ENCODE assay signal across 9 mouse cellular contexts in the genomic region with DNA sequence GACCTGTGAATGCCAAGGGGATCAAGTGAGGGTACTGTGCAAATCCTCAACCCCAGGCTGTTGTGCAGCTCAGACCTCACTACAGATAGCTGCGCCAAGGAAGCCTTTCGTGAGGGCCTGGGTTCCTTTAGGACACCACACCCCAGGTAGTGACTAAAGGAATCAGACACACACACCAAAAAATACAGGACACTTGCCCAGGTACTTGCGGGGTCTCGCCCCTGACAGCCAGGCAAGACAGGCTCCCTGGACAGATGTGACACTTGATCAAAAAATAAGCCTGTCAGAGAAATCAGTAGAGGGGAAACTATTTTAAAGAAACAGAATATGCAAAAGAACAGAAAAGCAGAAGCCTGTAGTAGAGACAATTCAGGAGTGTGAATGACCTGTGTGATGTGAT. TPM values are rescaled to one million over a fixed set of nuclear protein-coding genes. Genes with fewer than 3 reads are reported as not detected.
A peak's percentile ranks its signal among the peaks of the same experiment; 100 is the strongest.
DNase-seq lines count a peak whose midpoint lies in the region; ATAC-seq lines count a peak whose summit lies in the region.
"Had no signal": no experiment of that assay in that cellular context is flagged by ENCODE, and none has a peak within 500 bp of the region (broad histone marks: within the 10 kb centered on the region; RNA-seq: fewer than 3 reads in every experiment).

No protein-coding gene starts in this region.

- 81% methylated on average over 4 of the region's 4 CpGs for WGBS in heart, embryonic 14.5 days
- WGBS in embryonic facial prominence, embryonic 10.5 days: 79% methylated on average over 4 of the region's 4 CpGs
- 84% methylated on average over 4 of the region's 4 CpGs for WGBS in hindbrain, embryonic 16.5 days
- WGBS in midbrain, embryonic 13.5 days: 79% methylated on average over 4 of the region's 4 CpGs

- peak overlapping the region; percentile 71 for H3K9ac ChIP-seq in heart, embryonic 14.5 days (ENCODE audit: low read length)
- H3K9ac ChIP-seq in hindbrain, embryonic 16.5 days (ENCODE audit: low read depth, low read length): peak overlapping the region; percentile 18; the same call in 1 of the 2 replicates
- peak overlapping the region; percentile 76 for H3K9ac ChIP-seq in midbrain, embryonic 13.5 days (replicated peaks)

- H3K4me1 ChIP-seq in heart, embryonic 14.5 days (ENCODE audit: control insufficient read depth in 2 of 2, insufficient read depth in 2 of 2, low read length in 2 of 2): peaks cover 19 to 36% of the 10 kb centered on the region in 2 experiments; a peak in 3 of 4 replicates
- peaks cover 50% of the 10 kb centered on the region for H3K4me1 ChIP-seq in embryonic facial prominence, embryonic 10.5 days
- H3K4me1 ChIP-seq in hindbrain, embryonic 16.5 days (ENCODE audit: control insufficient read depth, insufficient read depth, low read depth, low read length): peaks cover 26% of the 10 kb centered on the region
- H3K4me1 ChIP-seq in midbrain, embryonic 13.5 days (replicated peaks): peaks cover 44% of the 10 kb centered on the region

- H3K4me2 ChIP-seq in heart, embryonic 14.5 days (ENCODE audit: low read length): peak overlapping the region; percentile 79
- H3K4me2 ChIP-seq in hindbrain, embryonic 16.5 days (ENCODE audit: low read length): peak overlapping the region; percentile 95
- H3K4me2 ChIP-seq in midbrain, embryonic 13.5 days (replicated peaks): peak overlapping the region; percentile 88

- H3K9me3 ChIP-seq in heart, embryonic 14.5 days (ENCODE audit: control insufficient read depth, low read length): no peaks in the 10 kb centered on the region
- no peaks in the 10 kb centered on the region for H3K9me3 ChIP-seq in embryonic facial prominence, embryonic 10.5 days
- H3K9me3 ChIP-seq in hindbrain, embryonic 16.5 days (ENCODE audit: control insufficient read depth, low read length): no peaks in the 10 kb centered on the region
- H3K9me3 ChIP-seq in midbrain, embryonic 13.5 days: no peaks in the 10 kb centered on the region

- H3K27ac ChIP-seq in heart, embryonic 14.5 days (replicated peaks in 1 of 2; ENCODE audit: control insufficient read depth in 1 of 2, insufficient read depth in 1 of 2, low read depth in 2 of 2, low read length in 2 of 2): no peak overlapping the region
- H3K27ac ChIP-seq in embryonic facial prominence, embryonic 10.5 days (replicated peaks): no peak overlapping the region; the same call in 1 of the 2 replicates
- H3K27ac ChIP-seq in hindbrain, embryonic 16.5 days (ENCODE audit: low read depth, low read length): no peak overlapping the region
- no peak overlapping the region for H3K27ac ChIP-seq in midbrain, embryonic 13.5 days

- H3K4me3 ChIP-seq in heart, embryonic 14.5 days (ENCODE audit: control insufficient read depth in 1 of 2, insufficient read depth in 1 of 2, low read depth in 1 of 2, low read length in 2 of 2): peak overlapping the region; percentile 60 to 74
- peak overlapping the region; percentile 74 for H3K4me3 ChIP-seq in embryonic facial prominence, embryonic 10.5 days
- H3K4me3 ChIP-seq in hindbrain, embryonic 16.5 days (ENCODE audit: low read length): peak overlapping the region; percentile 86
- H3K4me3 ChIP-seq in midbrain, embryonic 13.5 days (replicated peaks): peak overlapping the region; percentile 60

- no peak for ATAC-seq in heart, embryonic 14.5 days (ENCODE audit: insufficient number of reproducible peaks, insufficient read depth, low FRiP score, low read depth)
- ATAC-seq in hindbrain, embryonic 16.5 days: no peak
- no peak for ATAC-seq in midbrain, embryonic 13.5 days
- no peak for ATAC-seq in cerebellum, adult (ENCODE audit: insufficient number of reproducible peaks, low FRiP score, low TSS enrichment)

- intact Hi-C loops in gastrocnemius, postnatal 36 days (cut with DNase I): no loop called here

- DNase-seq in heart, adult 11 months: no peak
- no peak for DNase-seq in embryonic facial prominence, embryonic 10.5 days (ENCODE audit: low spot score)
- no peak for DNase-seq in gastrocnemius, postnatal 36 days
- no peak for DNase-seq in left cerebral cortex, adult 18-20 months (ENCODE audit: low spot score in 2 of 2)
- DNase-seq: thymus, postnatal 25 days had no signal

- H3K36me3 ChIP-seq in heart, embryonic 14.5 days (ENCODE audit: control insufficient read depth, insufficient read depth, low read length): peaks cover 28% of the 10 kb centered on the region
- peaks cover 37% of the 10 kb centered on the region for H3K36me3 ChIP-seq in embryonic facial prominence, embryonic 10.5 days (replicated peaks)
- H3K36me3 ChIP-seq in hindbrain, embryonic 16.5 days (ENCODE audit: control insufficient read depth, insufficient read depth, low read length): peaks cover 15% of the 10 kb centered on the region
- H3K36me3 ChIP-seq in midbrain, embryonic 13.5 days: peaks cover 24% of the 10 kb centered on the region

- no peaks in the 10 kb centered on the region for H3K27me3 ChIP-seq in heart, embryonic 14.5 days (ENCODE audit: control insufficient read depth, insufficient read depth, low read length)
- H3K27me3 ChIP-seq in embryonic facial prominence, embryonic 10.5 days (replicated peaks; ENCODE audit: low read depth, poor library complexity, severe bottlenecking): peaks cover 10% of the 10 kb centered on the region; the same call in 1 of the 2 replicates
- H3K27me3 ChIP-seq in hindbrain, embryonic 16.5 days (replicated peaks; ENCODE audit: control insufficient read depth, insufficient read depth, low read length): no peaks in the 10 kb centered on the region
- no peaks in the 10 kb centered on the region for H3K27me3 ChIP-seq in midbrain, embryonic 13.5 days

RNA-seq across cellular contexts. Expression of gene Mxd3, which starts 1.0 kb away (rescaled TPM):
- 20.4 and 22.3 TPM in 2 replicates for polyA plus RNA-seq in heart, embryonic 14.5 days (2014; fragmentation: Nextera tagmentation; extraction: Ambion mirVana)
- 20.5 and 20.9 TPM in 2 replicates for polyA plus RNA-seq in embryonic facial prominence, embryonic 10.5 days (2016; fragmentation: Nextera tagmentation; extraction: Ambion mirVana)
- 10.9 and 12.4 TPM in 2 replicates for polyA plus RNA-seq in hindbrain, embryonic 16.5 days (2015; fragmentation: Nextera tagmentation; extraction: Ambion mirVana)
- 18.4 and 19.9 TPM in 2 replicates for polyA plus RNA-seq in midbrain, embryonic 13.5 days (2015; fragmentation: Nextera tagmentation; extraction: Ambion mirVana)
- total RNA-seq in gastrocnemius, postnatal 36 days (2021): under 1 TPM; 0.38 to 0.54 TPM
- 1 to 10 TPM; 1.1 to 1.8 TPM for total RNA-seq in left cerebral cortex, adult 18-20 months (2021)

RNA-seq across cellular contexts. Expression of gene Rab24, which starts 6.9 kb away (rescaled TPM):
- 73.1 and 78.7 TPM in 2 replicates for polyA plus RNA-seq in heart, embryonic 14.5 days (2014; fragmentation: Nextera tagmentation; extraction: Ambion mirVana)
- 70.4 and 73.3 TPM in 2 replicates for polyA plus RNA-seq in embryonic facial prominence, embryonic 10.5 days (2016; fragmentation: Nextera tagmentation; extraction: Ambion mirVana)
- 95.4 and 97.6 TPM in 2 replicates for polyA plus RNA-seq in hindbrain, embryonic 16.5 days (2015; fragmentation: Nextera tagmentation; extraction: Ambion mirVana)
- 99.5 and 108 TPM in 2 replicates for polyA plus RNA-seq in midbrain, embryonic 13.5 days (2015; fragmentation: Nextera tagmentation; extraction: Ambion mirVana)
- total RNA-seq in gastrocnemius, postnatal 36 days (2021): 10 to 100 TPM; 27.0 to 30.9 TPM
- total RNA-seq in left cerebral cortex, adult 18-20 months (2021): 10 to 100 TPM; 87.6 to 89.3 TPM

RNA-seq across cellular contexts. Expression of gene Prelid1, which starts 8.3 kb away (rescaled TPM):
- polyA plus RNA-seq in heart, embryonic 14.5 days (2014; fragmentation: Nextera tagmentation; extraction: Ambion mirVana): 369 and 389 TPM in 2 replicates
- polyA plus RNA-seq in embryonic facial prominence, embryonic 10.5 days (2016; fragmentation: Nextera tagmentation; extraction: Ambion mirVana): 460 and 481 TPM in 2 replicates
- 347 and 353 TPM in 2 replicates for polyA plus RNA-seq in hindbrain, embryonic 16.5 days (2015; fragmentation: Nextera tagmentation; extraction: Ambion mirVana)
- polyA plus RNA-seq in midbrain, embryonic 13.5 days (2015; fragmentation: Nextera tagmentation; extraction: Ambion mirVana): 308 and 310 TPM in 2 replicates
- total RNA-seq in gastrocnemius, postnatal 36 days (2021): 10 to 100 TPM; 21.6 to 23.6 TPM
- 100 to 1,000 TPM; 171 to 182 TPM for total RNA-seq in left cerebral cortex, adult 18-20 months (2021)

RNA-seq across cellular contexts. Expression of gene Lman2, which starts 33.9 kb away (rescaled TPM):
- polyA plus RNA-seq in heart, embryonic 14.5 days (2014; fragmentation: Nextera tagmentation; extraction: Ambion mirVana): 69.5 and 73.6 TPM in 2 replicates
- polyA plus RNA-seq in embryonic facial prominence, embryonic 10.5 days (2016; fragmentation: Nextera tagmentation; extraction: Ambion mirVana): 101 and 110 TPM in 2 replicates
- 44.9 and 51.5 TPM in 2 replicates for polyA plus RNA-seq in hindbrain, embryonic 16.5 days (2015; fragmentation: Nextera tagmentation; extraction: Ambion mirVana)
- polyA plus RNA-seq in midbrain, embryonic 13.5 days (2015; fragmentation: Nextera tagmentation; extraction: Ambion mirVana): 61.6 and 62.6 TPM in 2 replicates
- total RNA-seq in gastrocnemius, postnatal 36 days (2021): 10 to 100 TPM; 34.5 to 36.2 TPM
- 10 to 100 TPM; 54.4 to 59.1 TPM for total RNA-seq in left cerebral cortex, adult 18-20 months (2021)

RNA-seq across cellular contexts. Expression of gene Rgs14, which starts 40.9 kb away (rescaled TPM):
- polyA plus RNA-seq in heart, embryonic 14.5 days (2014; fragmentation: Nextera tagmentation; extraction: Ambion mirVana): 0.45 and 0.50 TPM in 2 replicates
- 0.54 and 0.97 TPM in 2 replicates for polyA plus RNA-seq in embryonic facial prominence, embryonic 10.5 days (2016; fragmentation: Nextera tagmentation; extraction: Ambion mirVana)
- polyA plus RNA-seq in hindbrain, embryonic 16.5 days (2015; fragmentation: Nextera tagmentation; extraction: Ambion mirVana): 0.27 and 0.44 TPM in 2 replicates
- polyA plus RNA-seq in midbrain, embryonic 13.5 days (2015; fragmentation: Nextera tagmentation; extraction: Ambion mirVana): 0.14 and 0.39 TPM in 2 replicates
- under 1 TPM; 0.27 to 0.48 TPM for total RNA-seq in gastrocnemius, postnatal 36 days (2021)
- 10 to 100 TPM; 57.5 to 60.7 TPM for total RNA-seq in left cerebral cortex, adult 18-20 months (2021)

Comparison
In these comparisons a context has a peak if more than half of its experiments do, and no peak if none do; other contexts are left out.
1. H3K9ac ChIP-seq: peak in every context shown above with its lines; median percentile 76 in midbrain, embryonic 13.5 days; 71 in heart, embryonic 14.5 days; 18 in hindbrain, embryonic 16.5 days.